Mouse (Mus musculus) kidney, postnatal 0 days (tissue): ENCODE results near the gene Klhl25. TPM values are rescaled to one million over a fixed set of nuclear protein-coding genes. Genes with fewer than 3 reads are reported as not detected.

Experiments used
- ATAC-seq: fragments of 200-750 bp; cut with Nextera tagmentation; replicated peaks from 2 replicates; pipeline ENCODE4 v1.8.0; 2017; ENCODE audit warnings: low read depth, moderate number of reproducible peaks, moderate TSS enrichment, moderate library complexity; ENCODE audit not compliant: low FRiP score
- DNase-seq: peaks from one replicate; pipeline ENCODE4 v3.0.0-alpha.2; 2016; ENCODE audit warnings: low spot score
- H3K27ac ChIP-seq: fragments of 300-500 bp; sonication (generic); 2 replicates; pipeline ENCODE4 v1.5.1; 2014; ENCODE audit warnings: mild to moderate bottlenecking
- H3K27me3 ChIP-seq: fragments of 300-500 bp; sonication (generic); 2 replicates; pipeline ENCODE4 v1.6.1; 2014; ENCODE audit warnings: low read length, mixed read lengths; ENCODE audit not compliant: insufficient read depth
- H3K36me3 ChIP-seq: fragments of 300-500 bp; sonication (generic); 2 replicates; pipeline ENCODE4 v1.6.1; 2014; ENCODE audit warnings: low read length, mixed read lengths; ENCODE audit not compliant: insufficient read depth
- H3K4me1 ChIP-seq: fragments of 300-500 bp; sonication (generic); replicated peaks from 2 replicates; pipeline ENCODE4 v1.6.1; 2014; ENCODE audit warnings: antibody characterized with exemption, low read length, mixed read lengths; ENCODE audit not compliant: insufficient read depth
- H3K4me2 ChIP-seq: fragments of 300-500 bp; sonication (generic); 2 replicates; pipeline ENCODE4 v1.6.1; 2014; ENCODE audit warnings: mild to moderate bottlenecking, low read length, moderate library complexity, mixed read lengths
- H3K4me3 ChIP-seq: fragments of 300-500 bp; sonication (generic); replicated peaks from 2 replicates; pipeline ENCODE4 v1.5.1; 2014; ENCODE audit warnings: low read depth, low read length
- H3K9ac ChIP-seq: fragments of 300-500 bp; sonication (generic); 2 replicates; pipeline ENCODE4 v1.6.1; 2014; ENCODE audit warnings: low read depth, low read length
- H3K9me3 ChIP-seq: fragments of 300-500 bp; sonication (generic); replicated peaks from 2 replicates; pipeline ENCODE4 v1.6.1; 2016; ENCODE audit warnings: low read length, inconsistent platforms, mixed read lengths
- CTCF ChIP-seq: IDR thresholded peaks from 2 replicates; pipeline ENCODE4 v1.5.1; 2016; ENCODE audit warnings: antibody characterized with exemption, low read depth, mild to moderate bottlenecking, moderate library complexity
- WGBS: fragments of 180-500 bp; shearing (Covaris S2); extraction: QIAGEN DNeasy Blood & Tissue Kit; methylation state at CpG from one replicate; pipeline ENCODE4 v1.1.7; 2014; 5-methylcytosine and 5-hydroxymethylcytosine counted together
- polyA plus RNA-seq: library from polyadenylated mRNA; unstranded; fragments of >200 nt; fragmentation: Nextera tagmentation; extraction: Ambion mirVana; gene quantifications from 2 replicates; pipeline ENCODE4 v1.2.1, GENCODE M21; 2015

Klhl25 gene
- polyA plus RNA-seq, 1 experiment from 2014 or later = 10.5 TPM

GRCm38 (mm10) chr7:75806711-75807110 is 41.4 kb upstream of the Klhl25 start:
- Histone ChIP-seq H3K27ac (no peak overlapping the region), H3K4me3 (no peak overlapping the region), H3K4me2 (no peak overlapping the region), H3K36me3 (no peaks in the 10 kb centered on the region), H3K27me3 (no peaks in the 10 kb centered on the region), H3K9ac (no peak overlapping the region), H3K9me3 (no peaks in the 10 kb centered on the region), H3K4me1 (no peaks in the 10 kb centered on the region; the same call in 1 of the 2 replicates)
- no peak for DNase-seq
- WGBS = 19% methylated on average over 4 of the region's 4 CpGs
- no peak for ATAC-seq
- no peak for TF ChIP-seq CTCF

DNA sequence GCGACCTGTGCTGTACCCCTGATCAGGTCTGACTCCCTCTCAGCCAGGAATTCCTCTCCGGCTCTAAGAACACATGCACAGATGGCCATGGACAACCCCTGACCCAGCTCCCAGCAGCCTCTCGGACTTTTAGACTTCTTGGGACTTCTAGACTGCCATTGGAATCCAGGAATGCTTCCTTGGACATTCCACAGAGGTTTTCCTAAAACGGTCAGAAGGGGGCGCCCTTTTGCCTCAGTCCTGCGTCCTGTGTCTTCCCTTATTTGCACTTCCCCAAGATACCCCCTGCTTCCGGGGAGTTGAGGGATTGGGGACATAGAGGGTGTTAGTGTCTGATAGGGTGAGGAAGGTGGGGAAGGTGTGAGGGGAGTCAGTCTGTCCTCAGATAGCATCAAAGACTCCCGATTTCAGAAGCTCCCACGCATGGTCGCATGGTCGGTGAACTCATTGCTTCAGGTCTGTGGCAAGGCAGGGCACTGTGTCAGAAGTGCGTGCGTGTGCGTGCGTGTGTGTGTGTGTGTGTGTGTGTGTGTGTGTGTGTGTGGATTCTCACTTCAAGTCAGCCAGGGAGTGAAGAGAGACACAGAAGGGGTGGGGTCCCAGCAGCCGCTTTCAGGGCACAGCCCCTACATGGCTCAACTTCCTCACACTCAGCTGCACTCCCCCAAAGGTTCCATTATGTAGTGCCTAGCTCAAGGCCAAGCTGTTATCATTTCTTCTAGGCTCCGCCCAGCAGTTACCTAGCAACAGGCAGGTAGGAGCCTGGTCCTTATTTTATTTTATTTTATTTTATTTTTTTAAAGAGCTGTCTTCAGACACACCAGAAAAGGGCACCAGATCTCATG is 40.4 kb upstream of the Klhl25 start:
- Histone ChIP-seq H3K36me3 (no peaks in the 10 kb centered on the region), H3K9ac (no peak overlapping the region), H3K4me3 (no peak overlapping the region), H3K27me3 (no peaks in the 10 kb centered on the region), H3K4me1 (no peaks in the 10 kb centered on the region; the same call in 1 of the 2 replicates), H3K9me3 (no peaks in the 10 kb centered on the region), H3K4me2 (no peak overlapping the region), H3K27ac (no peak overlapping the region)
- ATAC-seq (peak; percentile 80; the same call in 1 of the 2 replicates), DNase-seq (peak; percentile 74)
- WGBS = 50% methylated on average over 17 of the region's 17 CpGs
- TF ChIP-seq CTCF = peak; percentile 61

DNA sequence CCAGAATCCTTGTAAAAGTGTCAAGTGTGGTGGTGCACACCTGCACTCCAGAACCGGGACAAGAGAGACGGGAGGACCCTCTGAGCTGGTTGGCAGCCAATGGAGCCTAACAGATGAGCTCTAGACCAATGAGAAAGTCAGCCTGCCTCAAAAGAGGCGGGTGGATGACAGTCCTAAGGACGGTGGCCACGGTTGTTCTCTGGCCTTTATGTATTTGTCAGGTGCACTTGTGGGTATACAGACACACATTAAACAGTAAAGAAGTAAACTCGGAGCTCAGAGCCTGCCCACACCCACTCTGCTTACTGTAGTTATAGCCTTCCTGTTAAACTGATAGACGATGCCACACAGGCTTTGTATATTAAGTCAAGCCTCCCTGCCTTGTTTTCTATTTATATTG is 27.4 kb upstream of the Klhl25 start:
- no peaks in the 10 kb centered on the region for H3K4me1 ChIP-seq
- no peak for TF ChIP-seq CTCF
- WGBS = 78% methylated on average over 7 of the region's 7 CpGs

GRCm38 (mm10) chr7:75822087-75822668 is 25.9 kb upstream of the Klhl25 start:
- Histone ChIP-seq H3K27ac (no peak overlapping the region), H3K36me3 (no peaks in the 10 kb centered on the region), H3K4me1 (no peaks in the 10 kb centered on the region), H3K9me3 (no peaks in the 10 kb centered on the region), H3K4me2 (no peak overlapping the region), H3K4me3 (no peak overlapping the region), H3K27me3 (no peaks in the 10 kb centered on the region), H3K9ac (no peak overlapping the region)
- DNase-seq (no peak), ATAC-seq (no peak)
- WGBS = 74% methylated on average over 8 of the region's 8 CpGs
- TF ChIP-seq CTCF = no peak

More for the DNA sequence above, 27.4 kb upstream of the Klhl25 start:
- Histone ChIP-seq H3K27me3 (no peaks in the 10 kb centered on the region), H3K4me2 (no peak overlapping the region), H3K4me3 (no peak overlapping the region), H3K27ac (no peak overlapping the region), H3K36me3 (no peaks in the 10 kb centered on the region), H3K9ac (no peak overlapping the region), H3K9me3 (no peaks in the 10 kb centered on the region)
- ATAC-seq (no peak), DNase-seq (no peak)

DNA sequence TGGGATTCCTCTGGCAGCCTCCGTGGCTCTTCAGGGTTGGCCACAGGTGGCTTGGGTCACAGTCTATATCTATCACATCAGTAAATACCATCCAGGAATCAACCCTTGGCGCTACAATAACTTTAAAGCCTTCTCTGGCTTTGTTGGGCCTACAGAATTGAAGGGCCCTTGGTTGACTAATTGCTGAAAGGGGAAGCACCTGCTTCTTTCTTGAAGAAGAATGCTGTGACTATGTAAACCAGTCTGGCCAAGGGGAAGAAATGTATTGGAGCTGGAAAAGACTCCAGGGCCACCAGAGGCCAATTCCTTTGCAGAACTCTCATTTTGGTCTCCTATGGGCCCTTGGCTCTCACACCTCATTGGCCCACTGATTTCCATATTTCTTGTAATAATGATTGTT is 25.0 kb upstream of the Klhl25 start:
- TF ChIP-seq CTCF = no peak
- 75% methylated on average over 2 of the region's 2 CpGs for WGBS
- ATAC-seq = no peak
- Histone ChIP-seq H3K4me1 (no peaks in the 10 kb centered on the region), H3K4me2 (no peak overlapping the region), H3K9ac (no peak overlapping the region), H3K27me3 (no peaks in the 10 kb centered on the region), H3K9me3 (no peaks in the 10 kb centered on the region), H3K4me3 (no peak overlapping the region), H3K27ac (no peak overlapping the region), H3K36me3 (no peaks in the 10 kb centered on the region)
- DNase-seq = no peak

- TF ChIP-seq CTCF = no peak
- Histone ChIP-seq H3K9ac (no peak overlapping the region), H3K9me3 (no peaks in the 10 kb centered on the region), H3K27me3 (no peaks in the 10 kb centered on the region), H3K27ac (no peak overlapping the region), H3K4me1 (no peaks in the 10 kb centered on the region), H3K4me3 (no peak overlapping the region), H3K36me3 (no peaks in the 10 kb centered on the region), H3K4me2 (no peak overlapping the region)
- 65% methylated on average over 3 of the region's 4 CpGs for WGBS
- ATAC-seq (no peak), DNase-seq (no peak)
These were observed 21.6 kb upstream of the Klhl25 start for GRCm38 (mm10) chr7:75826360-75827103.
